Mouse (Mus musculus) ovary, postnatal 14 days (tissue): Measurements from ENCODE around the gene Vmn1r84.

Source experiments
- DNase-seq: peaks from one replicate; pipeline ENCODE4 v3.0.0; 2022; ENCODE audit warnings: low spot score

Gene Vmn1r84

GRCm38 (mm10) chr7:12369173-12369572, at the start of gene Vmn1r84:
Gene Vmn1r84 (minus strand): TSS chr7:12369273.
- no peak for DNase-seq

- DNase-seq, result no peak
These were observed 39.7 kb downstream of the Vmn1r84 start, which contains the start of gene Vmn1r83 for GRCm38 (mm10) chr7:12329381-12329780. Gene Vmn1r83 (minus strand): TSS chr7:12329481.
